Mouse (Mus musculus) hindbrain, postnatal 0 days (tissue): ENCODE results near the gene Oaz1. TPM values are rescaled to one million over a fixed set of nuclear protein-coding genes. Genes with fewer than 3 reads are reported as not detected.

Experiments used
- ATAC-seq: fragments of 200-750 bp; cut with Nextera tagmentation; 2 replicates; pipeline ENCODE4 v1.8.0; 2017; ENCODE audit warnings: mild to moderate bottlenecking, moderate TSS enrichment, moderate library complexity
- DNase-seq: peaks from one replicate; pipeline ENCODE4 v3.0.0-alpha.2; 2015; ENCODE audit warnings: low spot score
- H3K27ac ChIP-seq: fragments of 300-500 bp; sonication (generic); 2 replicates; pipeline ENCODE4 v1.5.1; 2014; ENCODE audit warnings: mild to moderate bottlenecking
- H3K27me3 ChIP-seq: fragments of 300-500 bp; sonication (generic); 2 replicates; pipeline ENCODE4 v1.6.1; 2014; ENCODE audit warnings: low read length, mixed read lengths; ENCODE audit not compliant: insufficient read depth
- H3K36me3 ChIP-seq: fragments of 300-500 bp; sonication (generic); 2 replicates; pipeline ENCODE4 v1.6.1; 2014; ENCODE audit warnings: low read length, mixed read lengths; ENCODE audit not compliant: insufficient read depth
- H3K4me1 ChIP-seq: fragments of 300-500 bp; sonication (generic); 2 replicates; pipeline ENCODE4 v1.6.1; 2014; ENCODE audit warnings: antibody characterized with exemption, low read length, mixed read lengths; ENCODE audit not compliant: insufficient read depth
- H3K4me2 ChIP-seq: fragments of 300-500 bp; sonication (generic); 2 replicates; pipeline ENCODE4 v1.6.1; 2014; ENCODE audit warnings: low read depth, mild to moderate bottlenecking, low read length, moderate library complexity, mixed read lengths
- H3K4me3 ChIP-seq: fragments of 300-500 bp; sonication (generic); 2 replicates; pipeline ENCODE4 v1.5.1; 2014; ENCODE audit warnings: low read length
- H3K9ac ChIP-seq: fragments of 300-500 bp; sonication (generic); replicated peaks from 2 replicates; pipeline ENCODE4 v1.6.1; 2014; ENCODE audit warnings: mild to moderate bottlenecking, low read length, moderate library complexity, mixed read lengths
- H3K9me3 ChIP-seq: fragments of 300-500 bp; sonication (generic); 2 replicates; pipeline ENCODE4 v1.6.1; 2016; ENCODE audit warnings: low read length, mixed read lengths
- CTCF ChIP-seq: IDR thresholded peaks from 2 replicates; pipeline ENCODE4 v1.5.1; 2016; ENCODE audit warnings: antibody characterized with exemption, control low read depth, low read depth
- WGBS: fragments of 180-500 bp; shearing (Covaris S2); extraction: QIAGEN DNeasy Blood & Tissue Kit; methylation state at CpG from one replicate; pipeline ENCODE4 v1.1.7; 2014; 5-methylcytosine and 5-hydroxymethylcytosine counted together
- polyA plus RNA-seq: library from polyadenylated mRNA; unstranded; fragments of >200 nt; fragmentation: Nextera tagmentation; extraction: Ambion mirVana; gene quantifications from 2 replicates; pipeline ENCODE4 v1.2.1, GENCODE M21; 2015
- total RNA-seq: library from RNA; depleted of rRNA; stranded (reverse); fragments of >200 nt; gene quantifications from 2 replicates; pipeline ENCODE4 v1.2.3, GENCODE M21; 2014

The Oaz1 gene
- total and polyA plus RNA-seq, 2 experiments from 2014 or later = 1,180 to 1,185 TPM

- WGBS = 72% methylated on average over 2 of the region's 2 CpGs
- Histone ChIP-seq H3K9me3 (no peaks in the 10 kb centered on the region), H3K27ac (no peak overlapping the region), H3K4me1 (no peaks in the 10 kb centered on the region), H3K36me3 (no peaks in the 10 kb centered on the region), H3K4me2 (no peak overlapping the region), H3K9ac (no peak overlapping the region), H3K27me3 (no peaks in the 10 kb centered on the region), H3K4me3 (no peak overlapping the region)
- no peak for TF ChIP-seq CTCF
- no peak for ATAC-seq
- DNase-seq = no peak
Measured at GRCm38 (mm10) chr10:80838346-80838912, 12.0 kb downstream of the Oaz1 start.

- Histone ChIP-seq H3K9ac (no peak overlapping the region), H3K4me1 (no peaks in the 10 kb centered on the region; the same call in 1 of the 2 replicates), H3K27me3 (no peaks in the 10 kb centered on the region), H3K4me2 (no peak overlapping the region), H3K4me3 (no peak overlapping the region), H3K27ac (no peak overlapping the region), H3K9me3 (no peaks in the 10 kb centered on the region), H3K36me3 (no peaks in the 10 kb centered on the region)
- no peak for TF ChIP-seq CTCF
- ATAC-seq = no peak
- WGBS = 42% methylated on average over 6 of the region's 6 CpGs
- DNase-seq = no peak
Measured at GRCm38 (mm10) chr10:80839848-80840247, 13.4 kb downstream of the Oaz1 start.

GRCm38 (mm10) chr10:80841685-80842084 lies 15.2 kb downstream of the Oaz1 start:
- Histone ChIP-seq H3K27me3 (no peaks in the 10 kb centered on the region), H3K4me2 (no peak overlapping the region), H3K9ac (no peak overlapping the region), H3K36me3 (no peaks in the 10 kb centered on the region), H3K9me3 (no peaks in the 10 kb centered on the region), H3K27ac (no peak overlapping the region), H3K4me3 (no peak overlapping the region), H3K4me1 (no peaks in the 10 kb centered on the region; the same call in 1 of the 2 replicates)
- WGBS = 73% methylated on average over 2 of the region's 2 CpGs
- no peak for ATAC-seq
- no peak for TF ChIP-seq CTCF
- DNase-seq = peak; percentile 28

GRCm38 (mm10) chr10:80842334-80842733 lies 15.9 kb downstream of the Oaz1 start:
- no peaks in the 10 kb centered on the region for H3K36me3 ChIP-seq
- no peak for TF ChIP-seq CTCF
- H3K4me3 ChIP-seq = no peak overlapping the region
- ATAC-seq (no peak), DNase-seq (no peak)
- no peak overlapping the region for H3K27ac ChIP-seq
- no peak overlapping the region for H3K9ac ChIP-seq
- H3K4me1 ChIP-seq = no peaks in the 10 kb centered on the region; the same call in 1 of the 2 replicates
- no peaks in the 10 kb centered on the region for H3K27me3 ChIP-seq
- H3K4me2 ChIP-seq = peak overlapping the region; percentile 78
- H3K9me3 ChIP-seq = no peaks in the 10 kb centered on the region
- 80% methylated on average over 15 of the region's 15 CpGs for WGBS

GRCm38 (mm10) chr10:80843087-80843930 lies 16.9 kb downstream of the Oaz1 start:
- no peaks in the 10 kb centered on the region for H3K9me3 ChIP-seq
- peak overlapping the region; percentile 57 for H3K4me3 ChIP-seq
- 9% methylated on average over 32 of the region's 32 CpGs for WGBS
- H3K27ac ChIP-seq = peak overlapping the region; percentile 45; the same call in 1 of the 2 replicates
- H3K4me2 ChIP-seq = peak overlapping the region; percentile 78
- H3K4me1 ChIP-seq = no peaks in the 10 kb centered on the region; the same call in 1 of the 2 replicates
- H3K27me3 ChIP-seq = no peaks in the 10 kb centered on the region
- no peak for TF ChIP-seq CTCF
- H3K36me3 ChIP-seq = no peaks in the 10 kb centered on the region
- peak; percentile 34 for ATAC-seq
- peak overlapping the region; percentile 75 for H3K9ac ChIP-seq
- DNase-seq = no peak

GRCm38 (mm10) chr10:80843931-80844547 lies 17.6 kb downstream of the Oaz1 start, which contains the start of gene Lingo3:
Lingo3 (minus strand) TSS chr10:80844039.
- TF ChIP-seq CTCF = no peak
- ATAC-seq = peak; percentile 69
- Histone ChIP-seq H3K4me2 (peak within 1 kb of the TSS; percentile 78), H3K27me3 (no peaks in the 10 kb centered on the region), H3K9ac (peak within 1 kb of the TSS; percentile 75), H3K4me3 (peak within 1 kb of the TSS; percentile 57), H3K4me1 (no peaks in the 10 kb centered on the region; the same call in 1 of the 2 replicates), H3K27ac (peak within 1 kb of the TSS; percentile 45; the same call in 1 of the 2 replicates), H3K36me3 (no peaks in the 10 kb centered on the region), H3K9me3 (no peaks in the 10 kb centered on the region)
- DNase-seq = peak; percentile 83
- 3% methylated on average over 47 of the region's 51 CpGs for WGBS
